Mouse (Mus musculus) midbrain, embryonic 16.5 days (tissue): ENCODE data around the gene Vmn2r59. TPM values are rescaled to one million over a fixed set of nuclear protein-coding genes. Genes with fewer than 3 reads are reported as not detected.
"Not testable (repeated sequence)": the region's sequence is repeated elsewhere in the genome, so short reads cannot be mapped to it uniquely, and the experiment has no call there.

Experiments used
- ATAC-seq: fragments of 200-750 bp; cut with Nextera tagmentation; 2 replicates; pipeline ENCODE4 v1.8.0; 2017; ENCODE audit warnings: moderate TSS enrichment
- H3K27ac ChIP-seq: fragments of 300-500 bp; sonication (generic); 2 replicates; pipeline ENCODE4 v1.5.1; 2014; ENCODE audit warnings: mild to moderate bottlenecking, low read length, mixed read lengths
- H3K27me3 ChIP-seq: fragments of 300-500 bp; sonication (generic); 2 replicates; pipeline ENCODE4 v1.6.1; 2014; ENCODE audit warnings: low read depth, low read length, mixed read lengths; ENCODE audit not compliant: control insufficient read depth, insufficient read depth
- H3K36me3 ChIP-seq: fragments of 300-500 bp; sonication (generic); 2 replicates; pipeline ENCODE4 v1.6.1; 2014; ENCODE audit warnings: mild to moderate bottlenecking, low read length, moderate library complexity, mixed read lengths; ENCODE audit not compliant: control insufficient read depth, insufficient read depth
- H3K4me1 ChIP-seq: fragments of 300-500 bp; sonication (generic); 2 replicates; pipeline ENCODE4 v1.6.1; 2014; ENCODE audit warnings: mild to moderate bottlenecking, low read length, mixed read lengths; ENCODE audit not compliant: control insufficient read depth, insufficient read depth
- H3K4me2 ChIP-seq: fragments of 300-500 bp; sonication (generic); 2 replicates; pipeline ENCODE4 v1.6.1; 2014; ENCODE audit warnings: mild to moderate bottlenecking, low read length, mixed read lengths
- H3K4me3 ChIP-seq: fragments of 300-500 bp; sonication (generic); 2 replicates; pipeline ENCODE4 v1.5.1; 2014; ENCODE audit warnings: low read depth, mild to moderate bottlenecking, low read length, moderate library complexity, mixed read lengths
- H3K9ac ChIP-seq: fragments of 300-500 bp; sonication (generic); 2 replicates; pipeline ENCODE4 v1.6.1; 2014; ENCODE audit warnings: low read depth, low read length, mixed read lengths
- H3K9me3 ChIP-seq: fragments of 300-500 bp; sonication (generic); replicated peaks from 2 replicates; pipeline ENCODE4 v1.6.1; 2014; ENCODE audit warnings: mild to moderate bottlenecking, low read length, mixed read lengths; ENCODE audit not compliant: control insufficient read depth, poor library complexity, severe bottlenecking
- WGBS: fragments of 180-500 bp; shearing (Covaris S2); extraction: QIAGEN DNeasy Blood & Tissue Kit; methylation state at CpG from one replicate; pipeline ENCODE4 v1.1.7; 2014; 5-methylcytosine and 5-hydroxymethylcytosine counted together
- polyA plus RNA-seq: library from polyadenylated mRNA; unstranded; fragments of >200 nt; fragmentation: Nextera tagmentation; extraction: Ambion mirVana; gene quantifications from 2 replicates; pipeline ENCODE4 v1.2.1, GENCODE M21; 2015

The Vmn2r59 gene
- polyA plus RNA-seq = not detected in 2 replicates

DNA sequence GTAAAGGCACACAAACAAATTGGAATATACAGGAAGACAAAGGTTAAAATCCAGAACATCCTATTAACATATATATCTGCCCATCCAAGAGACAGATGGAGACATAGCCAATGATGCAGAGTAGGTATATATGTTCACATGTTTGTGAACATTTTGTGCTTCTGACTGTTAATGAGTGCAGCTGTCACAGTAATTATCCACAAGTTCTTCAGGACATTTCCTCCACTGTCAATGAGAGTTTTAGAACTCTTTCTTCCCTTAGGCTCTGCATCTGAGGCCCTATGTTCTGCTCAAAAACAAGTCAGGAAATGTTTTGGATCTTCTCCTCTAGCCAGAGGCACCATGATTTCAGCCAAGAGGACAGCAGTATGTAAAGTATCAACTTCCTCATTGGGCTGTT, at the start of gene Vmn2r59:
Vmn2r59 (minus strand) TSS at position 101 of the 400 bp plus-strand sequence.
- H3K27me3 ChIP-seq = no peaks in the 10 kb centered on the region
- ATAC-seq = no peak
- H3K27ac ChIP-seq = no peak within 1 kb of the TSS

DNA sequence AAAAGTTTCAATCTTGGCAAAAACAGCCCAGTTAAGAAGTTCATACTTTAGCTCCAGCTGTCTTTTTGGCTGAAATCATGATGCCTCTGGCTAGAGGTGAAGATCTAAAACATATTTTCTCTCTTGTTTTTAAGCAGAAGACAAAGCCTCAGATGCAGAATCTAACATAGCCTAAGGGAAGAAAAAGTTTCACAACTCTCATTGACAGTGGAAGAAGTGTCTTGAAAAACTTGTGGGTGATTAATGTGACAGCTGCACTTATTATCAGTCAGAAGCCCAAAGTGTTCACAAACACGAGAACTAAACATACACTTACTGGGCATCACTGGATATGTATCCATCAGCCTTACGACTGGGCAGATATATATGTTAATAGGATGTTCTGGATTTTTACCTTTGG, 48.6 kb upstream of the Vmn2r59 start, which contains the start of gene Vmn2r60:
Vmn2r60 (plus strand) TSS at position 301 of the 400 bp plus-strand sequence.
- Histone ChIP-seq H3K36me3 (no peaks in the 10 kb centered on the region), H3K27ac (no peak within 1 kb of the TSS), H3K27me3 (no peaks in the 10 kb centered on the region), H3K4me3 (no peak within 1 kb of the TSS), H3K9me3 (0 out of 2 replicates have a peak, but pooled peaks cover 3% of the 10 kb centered on the region), H3K9ac (no peak within 1 kb of the TSS), H3K4me2 (no peak within 1 kb of the TSS), H3K4me1 (no peaks in the 10 kb centered on the region)
- ATAC-seq = no peak
- WGBS = 77% methylated on average over 2 of the region's 2 CpGs

More for the DNA sequence above, at the start of gene Vmn2r59:
- no peaks in the 10 kb centered on the region for H3K36me3 ChIP-seq
- H3K9ac ChIP-seq = no peak within 1 kb of the TSS
- peaks cover 21% of the 10 kb centered on the region for H3K9me3 ChIP-seq
- no peak within 1 kb of the TSS for H3K4me2 ChIP-seq
- H3K4me3 ChIP-seq = no peak within 1 kb of the TSS
- no peaks in the 10 kb centered on the region for H3K4me1 ChIP-seq

DNA sequence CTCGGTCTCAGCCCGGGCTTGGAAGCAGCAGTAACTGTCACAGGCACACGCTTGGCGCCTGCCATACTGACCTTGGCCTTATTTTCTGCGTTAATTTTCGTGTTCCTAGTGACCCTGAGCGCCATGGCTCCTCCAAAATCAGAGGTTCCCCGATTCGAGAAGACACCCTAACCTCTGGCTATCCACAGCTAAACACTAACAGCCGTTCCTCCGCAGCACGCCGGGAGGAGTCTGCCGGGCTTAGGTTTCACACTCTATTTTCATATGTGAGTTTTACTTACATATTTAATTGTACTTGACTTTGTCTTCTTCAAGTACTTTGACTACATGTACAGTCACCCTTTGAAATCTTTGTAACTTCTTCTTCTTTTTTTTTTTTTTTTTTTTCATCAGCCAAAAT, 48.2 kb upstream of the Vmn2r59 start:
- H3K4me3 ChIP-seq, ATAC-seq, H3K9ac ChIP-seq, H3K27ac ChIP-seq, H3K27me3 ChIP-seq, H3K36me3 ChIP-seq, H3K9me3 ChIP-seq, H3K4me2 ChIP-seq, H3K4me1 ChIP-seq: not testable (repeated sequence)
- 73% methylated on average over 10 of the region's 14 CpGs for WGBS

Other genes with a start within 250 kb of the Vmn2r59 start
- not detected in 2 replicates for gene Vmn2r58, start 186.3 kb downstream of the Vmn2r59 start, polyA plus RNA-seq
- not detected in 2 replicates for gene Vmn2r60, start 48.7 kb upstream of the Vmn2r59 start, polyA plus RNA-seq
- gene Vmn2r61, start 201.0 kb upstream of the Vmn2r59 start, polyA plus RNA-seq = not detected in 2 replicates